Mouse (Mus musculus) erythroid progenitor cell, adult 5-6 weeks (primary cell): Measurements from ENCODE around the gene Gpam. TPM values are rescaled to one million over a fixed set of nuclear protein-coding genes. Genes with fewer than 3 reads are reported as not detected.

Source experiments
- ATAC-seq: replicated peaks from 2 replicates; pipeline ENCODE4 v1.8.0; 2016; ENCODE audit warnings: moderate number of reproducible peaks, mild to moderate bottlenecking, moderate TSS enrichment, inconsistent platforms; ENCODE audit not compliant: poor library complexity, low FRiP score, severe bottlenecking
- total RNA-seq, 2 experiments: library from RNA; stranded (forward) in 1 of 2; stranded (reverse) in 1 of 2; fragments of 150-400 nt in 1 of 2; fragments of 186-747, 209-891 nt in 1 of 2; gene quantifications; 2 replicates each; pipeline versions ENCODE4 v1.2.3 to v1.2.4; 2015 to 2017; ENCODE audit warnings: low replicate concordance in 2 of 2

Gene Gpam
- total RNA-seq, 2 experiments from 2014 or later: 2.1 to 3.9 TPM

- ATAC-seq: peak; percentile 46
Measured at GRCm38 (mm10) chr19:55084971-55085856, 41.8 kb downstream of the Gpam start.

GRCm38 (mm10) chr19:55076822-55077221, 50.2 kb downstream of the Gpam start:
- no peak for ATAC-seq

- no peak for ATAC-seq
Measured at GRCm38 (mm10) chr19:55073004-55073403, 54.0 kb downstream of the Gpam start.

GRCm38 (mm10) chr19:55069054-55069453, 58.0 kb downstream of the Gpam start:
- no peak for ATAC-seq

GRCm38 (mm10) chr19:55063272-55063671, 63.8 kb downstream of the Gpam start:
- no peak for ATAC-seq

GRCm38 (mm10) chr19:55062501-55062900, 64.5 kb downstream of the Gpam start:
- no peak for ATAC-seq

- no peak for ATAC-seq
Measured at GRCm38 (mm10) chr19:55061951-55062350, 65.1 kb downstream of the Gpam start.

GRCm38 (mm10) chr19:55061447-55061901, 65.6 kb downstream of the Gpam start:
- ATAC-seq: 0 out of 2 replicates have a peak, but pooled peaks have one; percentile 27

GRCm38 (mm10) chr19:55060964-55061363, 66.1 kb downstream of the Gpam start:
- ATAC-seq: peak; percentile 59; the same call in 1 of the 2 replicates

GRCm38 (mm10) chr19:55057483-55057882, 69.6 kb downstream of the Gpam start:
- no peak for ATAC-seq

GRCm38 (mm10) chr19:55055634-55056269, 71.3 kb downstream of the Gpam start:
- no peak for ATAC-seq

- no peak for ATAC-seq
Measured at GRCm38 (mm10) chr19:55053163-55053562, 73.9 kb downstream of the Gpam start.

- no peak for ATAC-seq
Measured at GRCm38 (mm10) chr19:55037406-55037805, 89.6 kb downstream of the Gpam start.

GRCm38 (mm10) chr19:55018872-55019271, 108.2 kb downstream of the Gpam start:
- no peak for ATAC-seq

Other genes starting within 250 kb of the Gpam start
- not detected in 2 replicates for gene Tectb, start 53.5 kb upstream of the Gpam start, total RNA-seq (2015; ENCODE audit: low replicate concordance)
- not detected in 2 replicates for gene Tectb, start 53.5 kb upstream of the Gpam start, total RNA-seq (2017; ENCODE audit: low replicate concordance)
- not detected in 2 replicates for gene Gucy2g, start 114.0 kb upstream of the Gpam start, total RNA-seq (2015; ENCODE audit: low replicate concordance)
- not detected in 2 replicates for gene Gucy2g, start 114.0 kb upstream of the Gpam start, total RNA-seq (2017; ENCODE audit: low replicate concordance)
- gene Acsl5, start 124.7 kb upstream of the Gpam start, total RNA-seq (2015; ENCODE audit: low replicate concordance): 47.4 and 62.0 TPM in 2 replicates
- gene Acsl5, start 124.7 kb upstream of the Gpam start, total RNA-seq (2017; ENCODE audit: low replicate concordance): 29.8 and 68.9 TPM in 2 replicates
- 13.8 and 39.6 TPM in 2 replicates for gene Zdhhc6, start 188.8 kb upstream of the Gpam start, total RNA-seq (2015; ENCODE audit: low replicate concordance)
- 38.4 and 41.1 TPM in 2 replicates for gene Zdhhc6, start 188.8 kb upstream of the Gpam start, total RNA-seq (2017; ENCODE audit: low replicate concordance)
- gene Vti1a, start 189.1 kb upstream of the Gpam start, total RNA-seq (2015; ENCODE audit: low replicate concordance): 22.0 and 40.7 TPM in 2 replicates
- gene Vti1a, start 189.1 kb upstream of the Gpam start, total RNA-seq (2017; ENCODE audit: low replicate concordance): 52.6 and 80.7 TPM in 2 replicates